Mouse (Mus musculus) thymus, adult 2 months (tissue): ENCODE measurements around the gene Dusp22. TPM values are rescaled to one million over a fixed set of nuclear protein-coding genes. Genes with fewer than 3 reads are reported as not detected.

Experiments used
- DNase-seq: peaks from one replicate; pipeline ENCODE4 v3.0.0; 2021
- H3K27ac ChIP-seq: fragments of 200-500 bp; 2 replicates; pipeline ENCODE4 v1.5.1; 2012; ENCODE audit warnings: low read length, control low read depth; ENCODE audit not compliant: control insufficient read depth, insufficient read depth
- H3K27me3 ChIP-seq: fragments of 200-500 bp; 2 replicates; pipeline ENCODE4 v1.6.1; 2012; ENCODE audit warnings: mild to moderate bottlenecking, low read length, moderate library complexity, mixed read lengths; ENCODE audit not compliant: control insufficient read depth, insufficient read depth
- H3K36me3 ChIP-seq: fragments of 200-500 bp; 2 replicates; pipeline ENCODE4 v1.6.1; 2012; ENCODE audit warnings: mild to moderate bottlenecking, low read length, moderate library complexity; ENCODE audit not compliant: control insufficient read depth, insufficient read depth
- H3K4me1 ChIP-seq: fragments of 200-500 bp; replicated peaks from 2 replicates; pipeline ENCODE4 v1.6.1; 2012; ENCODE audit warnings: low read length; ENCODE audit not compliant: control insufficient read depth, insufficient read depth
- H3K4me3 ChIP-seq: fragments of 200-500 bp; 2 replicates; pipeline ENCODE4 v1.5.1; 2012; ENCODE audit warnings: mild to moderate bottlenecking, low read length, control low read depth, moderate library complexity; ENCODE audit not compliant: control insufficient read depth, insufficient read depth
- CTCF ChIP-seq: fragments of 200-500 bp; IDR thresholded peaks from 2 replicates; pipeline ENCODE4 v1.5.1; 2012; ENCODE audit warnings: mild to moderate bottlenecking, control low read depth, low read length, moderate library complexity, borderline replicate concordance; ENCODE audit not compliant: control insufficient read depth, poor library complexity, insufficient read depth; ENCODE audit errors: extremely low read depth
- POLR2A ChIP-seq: fragments of 200-500 bp; IDR thresholded peaks from 2 replicates; pipeline ENCODE4 v1.6.1; 2012; ENCODE audit warnings: mild to moderate bottlenecking, low read length, control low read depth, moderate library complexity; ENCODE audit not compliant: control insufficient read depth, poor library complexity, insufficient read depth; ENCODE audit errors: extremely low read depth
- WGBS: fragments of 180-500 bp; shearing (Covaris S2); methylation state at CpG from one replicate; pipeline ENCODE4 v1.1.7; 2018; 5-methylcytosine and 5-hydroxymethylcytosine counted together
- polyA plus RNA-seq: library from polyadenylated mRNA; depleted of rRNA; stranded (reverse); fragments of >200 nt; gene quantifications from 2 replicates; pipeline ENCODE4 v1.2.3, GENCODE M21; 2012

The Dusp22 gene
- polyA plus RNA-seq, 1 experiment: 11.1 TPM

- 81% methylated on average over 6 of the region's 6 CpGs for WGBS
- Histone ChIP-seq H3K36me3 (no peaks in the 10 kb centered on the region), H3K4me3 (no peak overlapping the region), H3K27me3 (peaks cover 2% of the 10 kb centered on the region; the same call in 1 of the 2 replicates), H3K4me1 (peaks cover 31% of the 10 kb centered on the region), H3K27ac (no peak overlapping the region)
- no peak for DNase-seq
- TF ChIP-seq POLR2A (no peak), CTCF (no peak)
Measured at GRCm38 (mm10) chr13:30751304-30751580, 91.4 kb downstream of the Dusp22 start.

GRCm38 (mm10) chr13:30752581-30753187, 92.9 kb downstream of the Dusp22 start:
- no peaks in the 10 kb centered on the region for H3K36me3 ChIP-seq
- H3K27me3 ChIP-seq: peaks cover 2% of the 10 kb centered on the region; the same call in 1 of the 2 replicates
- H3K4me3 ChIP-seq: no peak overlapping the region
- no peak overlapping the region for H3K27ac ChIP-seq
- WGBS: 92% methylated on average over 4 of the region's 4 CpGs
- DNase-seq: no peak
- no peak for TF ChIP-seq POLR2A
- TF ChIP-seq CTCF: no peak
- peaks cover 27% of the 10 kb centered on the region for H3K4me1 ChIP-seq

GRCm38 (mm10) chr13:30753441-30753840, 93.6 kb downstream of the Dusp22 start:
- Histone ChIP-seq H3K36me3 (no peaks in the 10 kb centered on the region), H3K27me3 (peaks cover 2% of the 10 kb centered on the region; the same call in 1 of the 2 replicates), H3K4me1 (peaks cover 26% of the 10 kb centered on the region), H3K4me3 (no peak overlapping the region), H3K27ac (no peak overlapping the region)
- TF ChIP-seq CTCF (no peak), POLR2A (no peak)
- 93% methylated on average over 3 of the region's 3 CpGs for whole genome bisulfite sequencing
- no peak for DNase-seq

GRCm38 (mm10) chr13:30754066-30754465, 94.3 kb downstream of the Dusp22 start:
- Histone ChIP-seq H3K27me3 (peaks cover 2% of the 10 kb centered on the region; the same call in 1 of the 2 replicates), H3K4me3 (no peak overlapping the region), H3K27ac (no peak overlapping the region), H3K4me1 (peaks cover 22% of the 10 kb centered on the region), H3K36me3 (no peaks in the 10 kb centered on the region)
- DNase-seq: no peak
- TF ChIP-seq CTCF (no peak), POLR2A (no peak)
- 80% methylated on average over 4 of the region's 4 CpGs for WGBS

GRCm38 (mm10) chr13:30754825-30755476, 95.2 kb downstream of the Dusp22 start:
- Histone ChIP-seq H3K27ac (no peak overlapping the region), H3K4me1 (peaks cover 22% of the 10 kb centered on the region), H3K27me3 (0 out of 2 replicates have a peak, but pooled peaks cover 2% of the 10 kb centered on the region), H3K4me3 (no peak overlapping the region), H3K36me3 (no peaks in the 10 kb centered on the region)
- no peak for TF ChIP-seq CTCF
- TF ChIP-seq POLR2A: no peak
- DNase-seq: no peak
- WGBS: 97% methylated on average over 10 of the region's 10 CpGs

GRCm38 (mm10) chr13:30755577-30755976, 95.8 kb downstream of the Dusp22 start:
- TF ChIP-seq POLR2A: no peak
- TF ChIP-seq CTCF: no peak
- Histone ChIP-seq H3K27me3 (0 out of 2 replicates have a peak, but pooled peaks cover 2% of the 10 kb centered on the region), H3K4me1 (peaks cover 21% of the 10 kb centered on the region), H3K36me3 (no peaks in the 10 kb centered on the region), H3K4me3 (no peak overlapping the region), H3K27ac (no peak overlapping the region)
- WGBS: 68% methylated on average over 3 of the region's 3 CpGs
- DNase-seq: no peak

- no peaks in the 10 kb centered on the region for H3K36me3 ChIP-seq
- 0 out of 2 replicates have a peak, but pooled peaks cover 2% of the 10 kb centered on the region for H3K27me3 ChIP-seq
- no peak overlapping the region for H3K27ac ChIP-seq
- DNase-seq: no peak
- no peak overlapping the region for H3K4me3 ChIP-seq
- WGBS: 76% methylated on average over 9 of the region's 9 CpGs
- TF ChIP-seq CTCF (no peak), POLR2A (no peak)
- peaks cover 25% of the 10 kb centered on the region for H3K4me1 ChIP-seq
Measured at GRCm38 (mm10) chr13:30755998-30756639, 96.3 kb downstream of the Dusp22 start.
